Mouse (Mus musculus): Measurements from ENCODE around the gene Akap13.

DNA sequence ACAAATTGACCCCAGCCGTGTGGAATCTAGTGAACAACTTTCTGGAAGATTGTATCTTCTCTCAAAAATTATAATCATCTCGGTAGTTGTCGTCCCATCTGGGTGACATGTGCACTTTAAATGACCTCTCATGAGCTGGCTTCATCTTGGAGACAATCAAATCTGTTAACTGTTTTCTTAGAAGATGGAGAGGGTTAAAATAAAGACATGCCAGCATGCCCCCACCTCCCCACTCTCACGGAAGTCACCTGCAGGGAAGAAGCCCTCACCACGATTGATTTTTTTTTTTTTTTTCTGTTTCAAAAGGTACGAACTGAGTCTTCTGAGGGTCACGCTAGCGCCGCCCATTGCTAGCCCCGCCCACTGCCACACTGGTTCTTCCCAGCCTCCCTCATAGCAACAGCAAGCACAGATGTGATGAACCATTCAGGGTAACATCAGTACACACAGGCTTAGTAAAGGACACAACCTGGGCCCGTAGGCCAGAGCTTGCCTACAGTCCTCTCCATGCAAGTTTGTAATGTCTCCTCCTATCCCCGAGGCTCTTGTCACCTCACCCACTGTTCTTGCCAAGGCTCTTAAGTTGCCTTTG, 298.0 kb downstream of the Akap13 start:
- TF ChIP-seq MXI1 (IDR thresholded peaks at IDR 0.05; ENCODE audit: low read depth, low read length) (no peak), CHD2 (IDR thresholded peaks at IDR 0.05; ENCODE audit: low read length) (no peak), POLR2A (IDR thresholded peaks at IDR 0.05; ENCODE audit: low read depth, low read length) (no peak), HCFC1 (IDR thresholded peaks at IDR 0.05; ENCODE audit: low read depth, low read length) (no peak), CTCF (conservative IDR thresholded peaks at IDR 0.05 in 1 of 2, IDR thresholded peaks at IDR 0.05 in 1 of 2; ENCODE audit: low read depth in 2 of 2, low read length in 2 of 2) (no peak), KAT2A (IDR thresholded peaks at IDR 0.05; ENCODE audit: insufficient replicate concordance, low read length) (no peak)
